Mouse (Mus musculus) embryo, embryonic 10 days (tissue): ENCODE results near the gene Rsph3a.
"Not testable (repeated sequence)": the region's sequence is repeated elsewhere in the genome, so short reads cannot be mapped to it uniquely, and the experiment has no call there.

Source experiments
- DNase-seq: peaks from one replicate; pipeline ENCODE4 v3.0.0-alpha.2; 2015; ENCODE audit warnings: low spot score

The Rsph3a gene

DNA sequence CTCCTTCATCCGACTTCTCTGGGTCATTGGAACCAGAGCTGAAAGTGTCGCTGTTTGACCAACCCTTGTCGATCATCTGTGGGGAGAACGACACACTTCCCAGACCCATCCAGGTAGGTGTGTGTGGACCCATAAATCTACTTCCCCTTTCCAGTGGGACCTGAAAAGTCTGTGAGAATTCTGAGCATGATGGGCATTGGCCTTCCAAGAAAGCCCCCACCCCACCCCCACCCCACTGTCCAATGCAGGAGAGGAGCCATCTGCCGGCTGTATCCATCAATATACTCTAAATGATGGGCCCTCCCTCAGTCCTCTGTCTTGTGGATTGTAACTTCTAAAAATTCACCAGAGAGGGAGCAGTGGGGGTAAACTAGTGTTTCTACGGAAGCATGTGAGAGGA is 16.8 kb upstream of the Rsph3a start:
- no peak for DNase-seq

DNA sequence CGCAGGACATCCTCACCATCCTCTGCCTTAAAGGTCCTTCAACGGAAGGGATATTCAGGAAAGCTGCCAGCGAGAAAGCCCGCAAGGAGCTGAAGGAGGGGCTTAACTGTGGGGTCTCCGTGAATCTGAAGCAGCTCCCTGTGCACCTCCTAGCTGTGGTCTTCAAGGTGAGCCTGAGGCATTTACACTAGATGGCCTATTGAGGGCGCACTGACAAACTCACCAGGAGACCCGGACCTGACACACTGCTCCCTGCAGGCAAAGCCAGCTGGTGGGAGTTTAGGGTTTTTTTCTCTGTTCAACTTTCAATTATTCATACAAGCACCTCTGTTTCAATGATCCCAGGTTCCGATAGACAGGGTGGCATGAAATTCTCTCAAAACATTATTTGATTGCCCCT is 16.1 kb upstream of the Rsph3a start:
- no peak for DNase-seq

DNA sequence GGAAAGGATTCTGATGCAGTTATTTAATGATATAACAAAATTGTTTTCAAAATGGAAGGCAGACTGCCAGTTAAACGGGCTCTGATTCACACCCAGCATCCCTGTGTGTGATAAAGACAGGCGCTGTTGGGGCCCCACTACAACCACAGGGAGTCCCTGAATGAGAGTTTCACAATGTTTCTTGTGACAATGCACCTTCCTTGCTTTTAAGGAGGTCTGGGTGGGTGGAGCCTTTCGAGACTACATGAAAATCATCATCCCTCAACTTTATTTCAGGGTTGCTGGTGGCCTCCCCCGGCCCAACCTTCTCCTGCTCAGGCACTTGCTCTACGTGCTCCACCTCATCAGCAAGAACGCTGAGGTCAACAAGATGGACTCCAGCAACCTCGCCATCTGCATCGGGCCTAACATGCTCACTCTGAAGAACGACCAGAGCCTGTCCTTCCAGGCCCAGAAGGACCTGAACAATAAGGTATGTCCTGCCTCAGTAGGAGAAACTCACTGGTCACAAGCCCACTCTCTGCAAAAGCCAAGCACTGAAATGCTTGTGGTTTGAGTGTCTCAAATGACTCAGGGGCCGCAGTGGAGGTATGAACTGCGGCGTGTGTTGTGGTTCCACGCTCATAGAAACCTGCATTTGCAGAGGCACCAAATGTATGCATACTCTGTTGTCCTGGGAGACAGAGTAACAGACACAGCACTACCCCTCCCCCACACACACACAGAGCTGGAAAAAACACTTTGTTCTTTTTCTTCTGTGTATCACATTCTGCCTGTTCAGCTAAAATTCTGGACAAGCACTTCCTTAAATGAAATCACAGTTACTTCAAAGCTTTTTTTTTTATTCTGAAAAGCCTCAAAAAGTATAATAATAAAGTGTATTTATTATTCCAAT is 14.1 kb upstream of the Rsph3a start:
- no peak for DNase-seq

DNA sequence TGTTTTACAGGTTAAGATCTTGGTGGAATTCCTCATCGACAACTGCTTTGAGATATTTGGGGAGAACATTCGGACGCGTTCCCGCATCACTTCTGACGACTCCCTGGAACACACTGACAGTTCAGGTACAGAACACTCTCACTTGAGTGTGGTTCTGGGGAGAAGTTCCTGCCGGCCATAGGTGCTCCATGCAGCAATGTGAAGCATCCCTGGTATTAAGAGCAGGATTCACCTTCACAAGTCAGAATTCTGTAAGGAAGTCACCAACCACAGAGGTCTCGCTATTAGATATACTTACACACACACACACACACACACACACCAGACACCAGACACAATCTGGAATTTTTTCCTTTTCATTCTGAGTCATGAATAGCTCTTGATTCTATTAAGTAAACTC is 13.3 kb upstream of the Rsph3a start:
- DNase-seq, result not testable (repeated sequence)

DNA sequence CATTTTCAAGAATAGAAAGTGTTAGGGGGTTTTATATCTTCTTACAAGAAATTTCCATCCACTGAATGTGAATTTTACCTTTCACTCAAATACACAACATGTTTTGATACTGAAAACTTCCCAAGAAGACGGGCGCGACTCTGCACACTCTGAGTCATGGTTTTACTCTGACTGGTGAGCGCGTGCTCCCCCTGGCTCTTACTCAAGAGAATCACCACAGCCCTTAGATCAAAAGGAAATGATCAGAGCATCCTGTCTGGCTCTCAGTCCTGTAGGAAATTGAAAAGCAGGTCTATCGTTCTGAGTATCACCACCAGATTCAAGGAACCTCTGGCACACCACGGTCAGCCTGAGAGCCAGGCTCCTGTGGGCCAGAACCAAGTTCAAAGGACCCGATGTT is 5.8 kb upstream of the Rsph3a start:
- DNase-seq, result peak; percentile 41

DNA sequence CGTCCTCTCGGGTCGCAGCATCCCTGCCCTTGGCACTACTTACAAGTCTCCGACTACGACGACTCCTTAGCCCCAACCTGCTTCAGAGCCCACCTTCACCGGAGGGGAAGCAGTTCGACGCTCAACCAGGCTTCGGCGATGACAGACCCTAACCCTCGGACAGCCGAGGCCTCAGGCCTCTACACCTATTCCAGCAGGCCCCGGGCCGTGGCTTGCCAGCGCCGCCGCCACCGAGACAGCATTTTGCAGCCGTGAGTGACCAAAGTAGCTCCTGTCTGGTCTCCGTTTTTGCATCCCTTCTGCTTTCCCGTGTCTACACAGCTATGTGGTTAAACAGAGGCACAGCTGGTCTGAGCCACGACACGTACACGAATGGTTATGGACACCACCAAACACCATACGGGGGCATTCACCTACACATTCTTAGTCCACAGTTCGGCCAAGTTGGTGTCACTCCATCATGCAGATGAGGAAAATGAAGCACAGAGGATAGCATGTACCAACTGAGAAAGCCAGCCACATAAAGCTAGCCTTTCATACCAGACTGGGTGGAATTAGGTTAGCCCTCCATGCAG is 726 bp downstream of the Rsph3a start:
- not testable (repeated sequence) for DNase-seq

DNA sequence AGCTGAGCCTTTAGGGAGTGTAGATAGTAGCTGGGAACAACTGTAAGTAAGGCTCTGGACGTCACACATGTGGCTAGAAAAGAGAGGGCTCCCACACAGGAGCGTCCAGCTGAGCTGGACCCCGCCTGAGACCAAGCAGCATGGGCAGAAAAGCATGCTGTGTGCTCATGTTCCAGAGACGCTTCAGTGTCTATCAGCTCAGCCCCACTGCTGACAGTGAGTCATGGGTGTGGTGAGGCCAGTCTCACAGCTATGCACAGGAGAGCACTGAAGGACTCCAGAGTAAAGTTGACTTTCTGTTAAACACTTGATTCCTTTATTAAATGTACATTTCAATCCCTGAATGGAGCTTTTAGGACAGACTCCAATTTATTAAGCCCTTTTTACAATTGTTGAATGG is 5.9 kb downstream of the Rsph3a start:
- DNase-seq, result not testable (repeated sequence)

DNA sequence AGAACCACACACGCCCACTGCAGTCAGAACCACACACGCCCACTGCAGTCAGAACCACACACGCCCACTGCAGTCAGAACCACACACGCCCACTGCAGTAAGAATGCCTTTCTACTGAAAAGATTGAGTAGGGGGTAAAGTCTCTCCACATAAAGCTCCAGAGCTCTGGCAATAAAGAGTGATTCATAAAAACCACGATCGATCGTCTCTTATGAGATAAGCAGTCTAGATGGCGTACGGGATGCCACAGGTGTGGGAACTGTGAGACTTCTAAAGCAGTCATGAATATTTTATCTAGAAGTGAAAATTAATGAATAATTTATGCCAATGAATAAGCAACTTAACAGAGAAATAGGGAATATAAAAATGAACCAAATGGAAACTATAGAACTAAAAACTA is 11.8 kb downstream of the Rsph3a start:
- not testable (repeated sequence) for DNase-seq

DNA sequence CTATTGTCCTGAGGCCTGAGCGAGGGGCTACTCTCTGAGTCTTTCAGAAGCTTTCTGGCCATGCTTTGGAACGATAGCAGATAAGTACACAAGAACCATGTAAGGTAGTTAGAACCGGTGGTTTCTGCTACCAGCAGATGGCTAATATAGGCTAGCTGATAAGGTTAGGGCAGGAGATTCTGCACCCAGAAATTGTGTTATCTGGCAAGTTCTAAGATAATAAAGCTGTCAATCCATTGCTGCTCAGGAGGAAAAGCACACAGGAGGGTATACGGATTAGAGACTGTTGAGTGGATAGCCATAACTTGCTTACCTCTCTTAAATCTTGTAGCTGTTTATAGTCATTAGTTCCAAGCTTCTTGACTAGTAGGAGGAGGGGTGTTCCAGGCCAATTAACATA is 17.9 kb downstream of the Rsph3a start:
- DNase-seq, result not testable (repeated sequence)

DNA sequence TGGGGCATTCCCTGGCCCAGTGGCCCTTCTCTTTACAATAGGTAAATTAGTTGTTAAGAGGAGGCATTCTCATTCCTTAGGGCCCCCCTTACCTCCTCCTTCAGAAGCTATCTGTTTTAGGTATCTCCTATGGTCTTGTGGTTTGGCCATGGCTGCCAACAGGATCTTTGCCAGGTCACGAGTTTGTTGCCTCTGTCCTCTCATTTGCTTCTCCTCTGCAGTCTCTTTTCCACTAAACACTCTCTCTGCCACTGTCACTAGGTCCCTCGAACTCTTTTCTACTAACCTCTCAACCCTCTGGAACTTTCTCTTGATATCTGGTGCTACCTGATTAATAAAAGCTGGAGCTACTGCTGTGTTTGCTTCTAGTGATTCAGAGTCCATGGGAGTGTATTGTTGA is 19.0 kb downstream of the Rsph3a start:
- not testable (repeated sequence) for DNase-seq

DNA sequence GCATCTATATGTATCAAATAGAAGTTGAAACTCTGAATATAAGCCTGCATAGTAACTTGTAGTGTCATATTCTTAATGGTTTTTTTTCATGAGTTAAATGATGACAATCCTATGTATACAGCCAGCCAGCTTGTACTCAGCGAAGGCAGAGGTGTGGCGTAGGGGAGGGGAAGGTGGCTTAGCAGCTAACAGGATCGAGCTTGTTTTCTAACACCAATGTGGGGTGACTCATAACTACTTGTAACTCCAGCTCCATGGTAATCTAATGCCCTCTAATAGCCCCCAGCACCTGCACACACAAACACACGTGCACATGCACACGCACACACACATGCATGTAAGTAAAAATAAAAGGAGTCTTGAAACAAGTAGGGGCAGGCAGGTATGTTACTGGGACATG is 23.1 kb downstream of the Rsph3a start:
- DNase-seq, result not testable (repeated sequence)

DNA sequence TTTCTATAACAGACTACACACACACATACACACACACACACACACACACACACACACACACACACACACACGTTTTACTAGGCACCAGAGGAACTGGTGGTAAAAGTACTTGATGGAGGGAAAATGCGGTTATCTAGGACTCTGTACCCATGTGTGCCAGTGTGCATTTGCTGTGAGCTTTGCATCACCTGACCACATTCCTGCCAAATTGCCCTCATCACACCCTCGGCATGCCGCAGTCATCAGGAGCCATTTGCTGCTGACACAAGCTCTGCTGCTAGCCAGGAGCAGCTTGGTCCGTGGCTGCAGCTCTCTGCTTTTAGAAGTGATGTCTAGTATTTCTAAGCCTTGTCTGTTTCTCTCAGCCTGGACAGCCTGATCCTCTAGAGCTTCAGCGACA is 24.4 kb downstream of the Rsph3a start:
- not testable (repeated sequence) for DNase-seq

DNA sequence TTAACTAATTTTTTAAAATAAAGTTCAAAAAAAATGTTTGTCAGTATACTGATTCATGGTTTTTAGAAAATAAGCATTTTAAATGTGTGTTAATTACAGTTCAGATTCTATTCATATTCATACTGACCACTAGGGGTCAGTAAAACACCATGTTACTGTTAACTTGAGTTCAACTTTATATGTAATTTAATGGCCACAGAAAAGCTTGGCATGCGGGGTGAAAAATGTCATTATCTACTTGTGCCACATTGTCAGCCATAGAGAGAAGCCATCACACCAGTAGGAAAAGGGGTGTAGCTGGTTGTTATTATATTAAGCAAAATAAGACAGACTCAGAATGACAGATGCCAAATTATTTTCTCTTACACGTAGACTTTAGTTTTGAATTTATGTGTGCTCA is 38.1 kb downstream of the Rsph3a start:
- DNase-seq, result not testable (repeated sequence)

DNA sequence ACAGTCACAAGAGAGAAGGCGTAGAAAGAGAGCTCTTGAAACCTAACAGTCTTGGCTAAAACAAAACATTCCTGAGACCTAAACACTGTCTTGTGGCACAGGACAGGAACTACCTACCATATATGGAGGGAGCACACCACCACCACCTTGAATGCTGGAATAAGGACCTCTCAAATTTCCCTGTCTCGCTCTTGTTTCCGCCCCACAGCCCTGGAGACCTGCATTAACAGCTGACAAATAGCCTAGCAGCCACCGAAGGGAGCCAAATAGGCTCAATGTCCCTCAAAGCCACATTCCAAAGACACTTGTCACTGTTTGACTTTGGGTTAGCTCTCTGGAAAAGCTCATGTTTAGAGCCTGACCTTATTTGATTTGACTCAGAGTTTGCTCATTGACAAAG is 40.2 kb downstream of the Rsph3a start:
- DNase-seq, result not testable (repeated sequence)

DNA sequence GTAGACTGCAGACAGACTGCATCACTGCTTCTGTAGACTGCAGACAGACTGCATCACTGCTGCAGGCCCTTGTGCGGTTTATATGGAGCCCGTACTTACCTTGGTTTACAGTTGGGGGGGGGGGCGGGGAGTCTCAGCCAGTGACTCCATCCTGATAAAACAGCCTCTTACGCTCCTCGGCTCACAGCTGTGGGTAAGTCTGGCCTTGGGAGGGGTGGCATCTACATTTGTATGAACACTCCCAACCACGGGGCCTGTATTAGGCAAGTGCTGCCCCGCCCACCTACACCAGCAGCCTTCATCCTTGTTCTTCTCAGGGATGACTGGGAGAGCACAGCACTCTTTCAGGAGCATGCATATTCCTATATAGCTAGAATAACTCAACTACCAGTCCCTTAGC is 41.6 kb downstream of the Rsph3a start:
- not testable (repeated sequence) for DNase-seq

DNA sequence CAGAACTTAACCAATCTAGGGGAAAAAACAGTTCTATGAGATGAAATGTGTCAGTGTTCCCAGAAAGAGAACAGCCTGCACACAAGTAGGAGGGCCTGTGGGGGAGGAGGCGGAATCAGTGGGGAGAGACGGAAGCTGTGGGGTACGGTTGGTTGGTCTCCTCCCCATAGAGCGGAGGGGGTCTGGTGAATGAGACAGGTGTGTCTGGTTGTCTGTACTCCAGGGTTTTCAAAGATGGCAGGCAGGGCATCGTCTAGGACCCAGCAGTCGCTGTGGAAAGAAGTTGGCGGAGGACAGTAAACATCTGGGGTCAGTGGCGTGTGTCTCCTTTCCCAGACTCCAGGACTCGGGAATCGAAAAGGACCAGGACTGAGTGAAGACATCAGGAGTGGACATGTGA is 57.8 kb downstream of the Rsph3a start:
- DNase-seq, result not testable (repeated sequence)

DNA sequence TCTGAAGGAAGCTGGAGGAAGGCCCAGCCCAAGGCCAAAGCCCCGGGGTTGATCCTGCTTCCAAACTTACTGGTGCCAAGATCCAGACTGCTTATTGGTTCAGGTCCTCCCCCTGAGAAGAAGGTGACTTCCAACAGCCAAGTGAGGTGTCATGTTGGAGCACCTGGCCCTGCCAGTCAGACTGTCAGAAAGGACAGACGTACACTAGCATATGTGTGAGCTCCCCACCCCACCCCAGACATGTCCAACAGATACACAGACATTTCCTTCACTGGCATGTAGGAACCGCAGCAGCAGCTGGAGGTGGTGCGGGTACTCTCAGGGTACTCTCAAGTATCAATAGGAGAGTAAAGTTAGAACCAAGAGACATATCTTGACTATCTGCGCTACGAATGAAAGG is 61.4 kb downstream of the Rsph3a start:
- not testable (repeated sequence) for DNase-seq

DNA sequence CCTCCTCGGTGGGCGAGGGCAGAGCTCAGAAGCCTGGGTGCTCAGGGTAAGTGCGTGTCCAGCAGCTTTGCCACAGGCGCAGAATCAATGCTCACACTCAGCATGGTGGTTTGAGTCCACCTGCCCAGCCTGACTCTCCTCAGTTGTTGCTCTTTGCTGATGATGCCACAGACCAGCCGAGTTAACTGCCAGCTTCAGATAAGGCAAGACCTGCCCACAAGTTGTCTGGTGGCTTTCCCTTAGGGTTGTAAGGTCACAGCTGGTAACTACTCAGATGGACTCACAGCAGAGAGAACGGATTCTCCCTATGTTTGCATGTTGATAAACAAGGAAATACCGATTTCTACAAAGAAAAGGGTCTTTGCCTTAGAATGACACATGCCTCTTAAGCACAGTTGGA is 64.2 kb downstream of the Rsph3a start:
- not testable (repeated sequence) for DNase-seq

DNA sequence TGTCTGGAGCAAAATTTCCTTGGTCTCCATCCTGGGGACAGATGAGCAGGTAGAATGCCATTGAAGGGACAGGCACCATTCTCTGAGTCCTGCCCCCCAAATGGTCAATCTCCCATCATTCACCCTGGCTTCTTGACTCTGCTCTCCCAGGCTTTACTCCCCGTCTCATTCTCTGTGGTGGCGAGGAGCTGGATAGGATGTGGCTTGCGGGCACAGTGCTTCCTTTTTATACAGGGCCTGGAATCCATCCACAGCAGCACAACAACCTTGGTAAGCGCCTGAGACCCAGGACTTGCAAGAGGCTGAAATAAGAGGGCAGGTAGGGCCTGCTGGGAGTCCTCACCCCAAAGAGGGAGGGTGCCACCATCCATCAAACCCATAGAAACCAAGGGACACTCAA is 68.6 kb downstream of the Rsph3a start:
- DNase-seq, result not testable (repeated sequence)

DNA sequence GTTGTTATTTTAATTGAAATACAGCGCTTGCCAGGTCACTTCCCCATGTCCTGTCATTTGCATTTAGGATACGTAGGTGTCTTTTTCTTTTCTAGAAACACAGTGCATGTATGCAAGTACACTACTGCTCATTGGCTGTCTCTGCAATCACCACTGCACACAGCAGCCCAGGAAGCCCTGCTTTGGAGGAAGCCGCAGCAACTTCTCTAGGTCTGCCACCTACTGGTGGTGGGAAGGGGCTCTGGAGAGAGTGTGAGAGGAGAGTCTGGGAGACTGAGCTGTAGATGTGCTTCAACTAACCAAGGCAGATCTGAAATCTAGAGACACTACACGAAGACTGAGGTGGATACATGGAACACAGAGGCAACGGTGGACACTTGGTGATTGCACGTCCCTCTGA is 77.3 kb downstream of the Rsph3a start:
- DNase-seq, result not testable (repeated sequence)

DNA sequence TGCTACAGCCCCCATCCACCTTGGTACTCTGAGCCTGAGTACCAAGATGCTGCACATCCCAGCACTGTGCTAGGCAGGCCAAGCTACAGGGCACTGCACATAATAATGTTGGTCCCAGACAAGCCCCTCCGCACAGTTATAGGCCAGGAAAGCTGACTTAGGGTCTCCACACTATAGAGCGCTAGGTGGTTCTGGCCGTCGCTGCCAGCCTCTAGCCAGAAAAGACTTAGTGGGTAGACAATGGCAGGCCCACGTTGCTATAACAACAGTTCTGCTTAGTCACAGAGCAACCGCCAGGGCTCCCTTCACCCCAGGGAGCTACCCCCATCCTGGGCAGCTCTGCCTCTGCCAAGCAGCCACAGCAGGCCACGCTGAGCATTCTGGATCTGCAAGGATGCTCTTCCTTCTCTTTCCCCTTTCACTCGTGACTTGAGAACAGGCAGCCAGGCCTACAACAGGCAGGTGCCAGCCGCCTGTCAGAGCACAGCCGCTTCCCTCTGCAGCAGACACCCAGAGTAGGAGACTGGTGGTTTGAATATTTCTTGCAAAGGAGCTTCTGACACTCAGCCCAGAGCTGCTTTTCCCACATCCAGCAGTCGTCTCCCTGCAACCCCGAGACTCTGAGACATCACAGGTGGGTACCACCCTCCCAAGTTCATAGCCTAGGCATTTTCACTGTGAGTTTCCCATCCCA is 82.2 kb downstream of the Rsph3a start:
- not testable (repeated sequence) for DNase-seq
